Mouse (Mus musculus) lung, embryonic 15.5 days (tissue): ENCODE results near the gene Fbxo17. TPM values are rescaled to one million over a fixed set of nuclear protein-coding genes. Genes with fewer than 3 reads are reported as not detected.

Experiments
- ATAC-seq: fragments of 200-750 bp; cut with Nextera tagmentation; 2 replicates; pipeline ENCODE4 v1.8.0; 2017; ENCODE audit warnings: moderate number of reproducible peaks, borderline replicate concordance; ENCODE audit not compliant: low FRiP score, low TSS enrichment; ENCODE audit errors: extremely low read depth
- H3K27ac ChIP-seq: fragments of 300-500 bp; sonication (generic); 2 replicates; pipeline ENCODE4 v1.5.1; 2015; ENCODE audit warnings: moderate library complexity, mild to moderate bottlenecking, inconsistent platforms
- H3K27me3 ChIP-seq: fragments of 300-500 bp; sonication (generic); 2 replicates; pipeline ENCODE4 v1.6.1; 2015; ENCODE audit warnings: inconsistent platforms
- H3K36me3 ChIP-seq: fragments of 300-500 bp; sonication (generic); 2 replicates; pipeline ENCODE4 v1.6.1; 2015; ENCODE audit warnings: inconsistent platforms
- H3K4me1 ChIP-seq: fragments of 300-500 bp; sonication (generic); 2 replicates; pipeline ENCODE4 v1.6.1; 2015; ENCODE audit warnings: inconsistent platforms
- H3K4me2 ChIP-seq: fragments of 300-500 bp; sonication (generic); 2 replicates; pipeline ENCODE4 v1.6.1; 2015; ENCODE audit warnings: inconsistent platforms, mild to moderate bottlenecking, moderate library complexity
- H3K4me3 ChIP-seq: fragments of 300-500 bp; sonication (generic); 2 replicates; pipeline ENCODE4 v1.5.1; 2015; ENCODE audit warnings: mild to moderate bottlenecking, inconsistent platforms
- H3K9ac ChIP-seq: fragments of 300-500 bp; sonication (generic); 2 replicates; pipeline ENCODE4 v1.6.1; 2015; ENCODE audit warnings: inconsistent platforms
- H3K9me3 ChIP-seq: fragments of 300-500 bp; sonication (generic); 2 replicates; pipeline ENCODE4 v1.6.1; 2016; ENCODE audit warnings: inconsistent platforms
- WGBS: fragments of 180-500 bp; shearing (Covaris S2); methylation state at CpG from one replicate; pipeline ENCODE4 v1.1.7; 2015; 5-methylcytosine and 5-hydroxymethylcytosine counted together
- polyA plus RNA-seq: library from polyadenylated mRNA; unstranded; fragments of >200 nt; fragmentation: Nextera tagmentation; extraction: Ambion mirVana; gene quantifications from 2 replicates; pipeline ENCODE4 v1.2.1, GENCODE M21; 2015

Gene Fbxo17
- polyA plus RNA-seq, 1 experiment from 2014 or later, result 15.6 TPM

DNA sequence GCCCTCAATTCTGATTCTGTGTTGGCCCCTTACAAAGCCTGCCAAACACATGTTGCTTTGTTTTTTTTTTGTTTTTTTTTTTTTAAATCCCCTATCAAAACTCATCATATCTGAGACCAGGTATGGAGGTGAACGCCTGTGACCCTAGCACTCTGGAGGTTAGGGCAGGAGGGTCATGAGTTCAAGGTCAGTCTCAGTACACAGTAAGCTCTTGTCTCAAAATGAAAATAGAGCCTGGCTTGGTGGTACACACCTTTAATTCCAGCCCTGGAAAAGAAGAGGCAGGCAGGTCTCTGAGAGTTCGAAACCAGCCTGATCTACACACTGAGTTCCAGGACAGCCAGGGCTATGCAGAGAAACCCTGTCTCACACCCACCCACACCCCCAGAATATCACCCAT lies 3.0 kb downstream of the Fbxo17 start:
- H3K4me1 ChIP-seq, result peaks cover 2% of the 10 kb centered on the region
- no peaks in the 10 kb centered on the region for H3K27me3 ChIP-seq
- H3K9me3 ChIP-seq, result no peaks in the 10 kb centered on the region
- no peak overlapping the region for H3K27ac ChIP-seq
- WGBS, result 78% methylated on average over 2 of the region's 2 CpGs
- H3K9ac ChIP-seq, result no peak overlapping the region
- no peak overlapping the region for H3K4me2 ChIP-seq
- peaks cover 3% of the 10 kb centered on the region; the same call in 1 of the 2 replicates for H3K36me3 ChIP-seq
- no peak overlapping the region for H3K4me3 ChIP-seq
- no peak for ATAC-seq

DNA sequence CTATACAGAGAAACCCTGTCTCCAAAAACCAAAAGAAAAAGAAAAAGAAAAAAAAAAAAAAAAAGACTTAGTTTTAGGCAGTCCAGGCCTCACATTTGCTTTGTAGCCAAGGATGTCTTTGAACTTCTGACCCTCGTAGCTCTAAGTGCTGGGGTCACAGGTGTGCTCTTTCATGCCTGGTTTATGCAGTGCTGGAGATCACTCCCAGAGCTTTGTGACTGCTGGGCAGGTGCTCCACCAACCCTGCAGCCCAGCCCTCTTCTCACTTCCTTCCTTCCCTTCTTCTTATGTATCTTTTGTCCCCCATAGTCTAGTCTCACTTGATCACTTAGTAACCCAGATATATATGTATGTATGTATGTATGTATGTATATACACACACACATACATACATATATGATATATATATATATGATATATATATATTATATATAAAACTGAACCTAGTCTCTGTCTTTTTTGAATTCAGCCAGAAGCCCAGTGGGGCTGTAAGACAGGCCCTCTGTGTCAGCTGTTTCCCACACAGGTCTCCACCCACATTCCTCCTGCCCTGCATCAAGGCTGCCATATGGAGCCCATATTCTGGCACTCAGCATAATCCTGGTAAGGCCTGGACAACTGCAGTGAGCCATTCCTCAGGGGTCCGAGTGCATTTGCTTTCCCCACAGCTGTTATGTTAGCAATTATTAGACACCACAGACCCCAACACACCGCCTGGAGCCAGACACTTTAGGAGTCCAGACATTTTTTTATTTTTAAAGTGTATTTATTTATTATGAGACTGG lies 4.3 kb downstream of the Fbxo17 start:
- Histone ChIP-seq H3K27me3 (no peaks in the 10 kb centered on the region), H3K9me3 (no peaks in the 10 kb centered on the region), H3K27ac (peak overlapping the region; percentile 12; the same call in 1 of the 2 replicates), H3K4me2 (no peak overlapping the region), H3K36me3 (peaks cover 10% of the 10 kb centered on the region; the same call in 1 of the 2 replicates), H3K9ac (no peak overlapping the region), H3K4me1 (peaks cover 2% of the 10 kb centered on the region), H3K4me3 (no peak overlapping the region)
- 47% methylated on average over 3 of the region's 3 CpGs for WGBS
- peak; percentile 74 for ATAC-seq

GRCm38 (mm10) chr7:28722079-28722478 lies 5.5 kb downstream of the Fbxo17 start:
- no peak overlapping the region for H3K27ac ChIP-seq

DNA sequence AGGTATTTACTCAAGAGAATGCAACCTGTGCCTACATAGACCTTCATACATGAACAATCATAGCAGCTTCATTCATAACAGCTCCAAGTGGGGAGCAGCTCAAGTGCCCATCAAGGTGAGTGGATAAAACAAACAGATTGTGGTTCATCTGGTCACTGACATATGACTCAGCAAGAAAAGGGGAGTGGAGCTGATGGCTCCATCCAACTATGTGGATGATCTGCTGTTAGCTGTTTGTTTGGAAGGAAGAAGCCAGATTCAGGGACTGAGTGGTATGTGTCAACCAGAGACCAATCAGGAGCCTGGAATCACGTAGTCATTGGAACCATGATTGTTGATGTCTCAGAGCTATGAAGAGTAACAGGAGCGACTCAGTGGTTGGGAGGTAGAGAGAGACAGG lies 8.0 kb downstream of the Fbxo17 start:
- H3K9ac ChIP-seq, result no peak overlapping the region
- peaks cover 10% of the 10 kb centered on the region; the same call in 1 of the 2 replicates for H3K36me3 ChIP-seq
- 0 out of 2 replicates have a peak, but pooled peaks cover 3% of the 10 kb centered on the region for H3K4me1 ChIP-seq
- no peak overlapping the region for H3K27ac ChIP-seq
- 93% methylated on average over 2 of the region's 2 CpGs for WGBS
- H3K9me3 ChIP-seq, result no peaks in the 10 kb centered on the region
- no peak overlapping the region for H3K4me2 ChIP-seq
- no peak for ATAC-seq
- H3K4me3 ChIP-seq, result no peak overlapping the region
- no peaks in the 10 kb centered on the region for H3K27me3 ChIP-seq

More at GRCm38 (mm10) chr7:28722079-28722478, 5.5 kb downstream of the Fbxo17 start:
- WGBS, result 86% methylated on average over 7 of the region's 7 CpGs
- no peak for ATAC-seq
- Histone ChIP-seq H3K4me2 (no peak overlapping the region), H3K27me3 (no peaks in the 10 kb centered on the region), H3K4me1 (peaks cover 5% of the 10 kb centered on the region), H3K9ac (no peak overlapping the region), H3K4me3 (no peak overlapping the region), H3K36me3 (peaks cover 10% of the 10 kb centered on the region; the same call in 1 of the 2 replicates), H3K9me3 (no peaks in the 10 kb centered on the region)

- H3K27me3 ChIP-seq, result no peaks in the 10 kb centered on the region
- H3K36me3 ChIP-seq, result peaks cover 20% of the 10 kb centered on the region; the same call in 1 of the 2 replicates
- H3K4me2 ChIP-seq, result no peak overlapping the region
- no peak overlapping the region for H3K27ac ChIP-seq
- H3K4me1 ChIP-seq, result 0 out of 2 replicates have a peak, but pooled peaks cover 3% of the 10 kb centered on the region
- no peak overlapping the region for H3K9ac ChIP-seq
- H3K4me3 ChIP-seq, result no peak overlapping the region
- 0 out of 2 replicates have a peak, but pooled peaks have one; percentile 60 for ATAC-seq
- WGBS, result 11% methylated on average over 14 of the region's 14 CpGs
- no peaks in the 10 kb centered on the region for H3K9me3 ChIP-seq
Observed at GRCm38 (mm10) chr7:28726600-28726999, 10.0 kb downstream of the Fbxo17 start.

GRCm38 (mm10) chr7:28727649-28728340 lies 11.2 kb downstream of the Fbxo17 start:
- peaks cover 20% of the 10 kb centered on the region; the same call in 1 of the 2 replicates for H3K36me3 ChIP-seq
- peaks cover 9% of the 10 kb centered on the region for H3K4me1 ChIP-seq
- 57% methylated on average over 10 of the region's 10 CpGs for WGBS
- H3K27ac ChIP-seq, result no peak overlapping the region
- H3K9ac ChIP-seq, result no peak overlapping the region
- no peak for ATAC-seq
- H3K4me2 ChIP-seq, result no peak overlapping the region
- no peaks in the 10 kb centered on the region for H3K9me3 ChIP-seq
- H3K27me3 ChIP-seq, result no peaks in the 10 kb centered on the region
- H3K4me3 ChIP-seq, result no peak overlapping the region

DNA sequence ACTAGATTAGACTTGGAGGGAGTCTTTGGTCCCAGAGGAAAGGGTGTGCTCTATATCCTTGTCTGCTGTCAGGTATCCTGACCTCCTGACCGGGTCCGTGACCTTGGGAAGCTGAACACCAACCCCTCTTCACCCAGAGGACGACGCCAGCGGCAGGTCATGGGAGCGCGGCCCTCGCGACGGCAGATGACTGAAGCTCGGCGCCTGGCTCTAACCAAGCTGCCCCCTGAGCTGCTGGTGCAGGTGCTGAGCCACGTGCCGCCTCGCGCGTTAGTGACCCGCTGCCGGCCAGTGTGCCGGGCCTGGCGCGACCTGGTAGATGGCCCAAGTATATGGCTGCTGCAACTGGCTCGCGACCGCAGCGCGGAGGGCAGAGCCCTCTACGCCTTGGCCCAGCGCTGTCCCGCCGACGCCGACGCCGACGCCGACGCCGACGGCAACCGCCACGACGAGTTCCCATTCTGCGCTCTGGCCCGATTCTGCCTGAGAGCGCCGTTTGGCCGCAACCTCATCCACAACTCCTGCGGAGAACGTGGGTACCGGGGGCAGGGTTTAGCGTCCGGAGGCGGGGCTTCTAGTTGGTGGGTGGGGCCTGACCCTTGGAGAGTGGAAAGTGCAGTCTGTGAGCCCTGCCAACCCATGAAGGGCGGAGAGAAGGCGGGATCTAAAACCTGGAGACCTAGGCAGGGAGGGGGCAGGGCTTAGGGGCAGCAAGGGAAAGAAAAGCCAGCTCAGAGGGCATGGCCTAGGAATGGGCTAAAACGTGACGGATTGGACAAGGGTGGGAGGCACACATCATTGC lies 15.9 kb downstream of the Fbxo17 start:
- H3K27me3 ChIP-seq, result no peaks in the 10 kb centered on the region
- peaks cover 24% of the 10 kb centered on the region; the same call in 1 of the 2 replicates for H3K36me3 ChIP-seq
- H3K4me2 ChIP-seq, result peak overlapping the region; percentile 65
- H3K9ac ChIP-seq, result peak overlapping the region; percentile 20
- no peak overlapping the region for H3K27ac ChIP-seq
- no peaks in the 10 kb centered on the region for H3K9me3 ChIP-seq
- H3K4me1 ChIP-seq, result peaks cover 17% of the 10 kb centered on the region
- 4% methylated on average over 53 of the region's 58 CpGs for whole genome bisulfite sequencing
- peak; percentile 85 for ATAC-seq
- peak overlapping the region; percentile 38 for H3K4me3 ChIP-seq

- Histone ChIP-seq H3K9ac (no peak overlapping the region; the same call in 1 of the 2 replicates), H3K27ac (no peak overlapping the region), H3K4me3 (peak overlapping the region; percentile 38)
Observed at GRCm38 (mm10) chr7:28733211-28733610, 16.6 kb downstream of the Fbxo17 start.

GRCm38 (mm10) chr7:28735701-28736100 lies 19.1 kb downstream of the Fbxo17 start:
- H3K27ac ChIP-seq, result no peak overlapping the region
- no peak overlapping the region for H3K4me3 ChIP-seq
- H3K27me3 ChIP-seq, result no peaks in the 10 kb centered on the region
- H3K4me2 ChIP-seq, result no peak overlapping the region
- no peaks in the 10 kb centered on the region for H3K9me3 ChIP-seq
- WGBS, result 75% methylated on average over 6 of the region's 6 CpGs
- H3K36me3 ChIP-seq, result peaks cover 41% of the 10 kb centered on the region
- ATAC-seq, result no peak
- no peak overlapping the region for H3K9ac ChIP-seq
- H3K4me1 ChIP-seq, result peaks cover 19% of the 10 kb centered on the region

More at GRCm38 (mm10) chr7:28733211-28733610, 16.6 kb downstream of the Fbxo17 start:
- Histone ChIP-seq H3K36me3 (peaks cover 30% of the 10 kb centered on the region), H3K4me2 (peak overlapping the region; percentile 65), H3K9me3 (no peaks in the 10 kb centered on the region), H3K4me1 (peaks cover 17% of the 10 kb centered on the region), H3K27me3 (no peaks in the 10 kb centered on the region)
- 19% methylated on average over 11 of the region's 11 CpGs for WGBS
- ATAC-seq, result 0 out of 2 replicates have a peak, but pooled peaks have one; percentile 12

- peaks cover 33% of the 10 kb centered on the region for H3K36me3 ChIP-seq
- 93% methylated on average over 21 of the region's 21 CpGs for WGBS
- H3K4me1 ChIP-seq, result peaks cover 17% of the 10 kb centered on the region
- ATAC-seq, result no peak
- no peak overlapping the region for H3K27ac ChIP-seq
- H3K9ac ChIP-seq, result no peak overlapping the region
- H3K4me2 ChIP-seq, result no peak overlapping the region
- no peaks in the 10 kb centered on the region for H3K27me3 ChIP-seq
- H3K9me3 ChIP-seq, result no peaks in the 10 kb centered on the region
- H3K4me3 ChIP-seq, result no peak overlapping the region
Observed at GRCm38 (mm10) chr7:28739829-28740228, 23.2 kb downstream of the Fbxo17 start.

DNA sequence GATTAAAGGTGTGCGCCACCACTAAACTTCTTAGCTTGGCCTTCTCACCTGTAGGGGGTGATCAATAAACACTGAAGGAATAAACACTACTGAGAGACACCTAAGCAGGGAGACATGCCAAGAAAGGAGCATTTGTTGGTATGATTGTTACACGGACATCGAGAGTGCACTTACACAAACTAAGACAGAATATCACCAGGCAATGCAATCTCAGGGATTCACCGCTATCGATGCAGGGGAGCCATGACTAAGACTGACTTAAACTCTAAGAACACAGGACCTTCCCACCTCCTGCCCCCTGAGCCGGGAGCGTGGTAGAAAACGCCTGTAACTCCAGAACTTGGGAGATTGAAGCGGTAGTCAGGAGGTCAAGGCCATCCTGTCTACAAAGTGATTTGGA lies 24.3 kb downstream of the Fbxo17 start:
- WGBS, result 27% methylated on average over 9 of the region's 9 CpGs
- no peak for ATAC-seq
- Histone ChIP-seq H3K4me2 (peak overlapping the region; percentile 77), H3K27me3 (no peaks in the 10 kb centered on the region), H3K4me3 (peak overlapping the region; percentile 79), H3K9me3 (no peaks in the 10 kb centered on the region), H3K36me3 (peaks cover 33% of the 10 kb centered on the region), H3K4me1 (peaks cover 17% of the 10 kb centered on the region), H3K27ac (peak overlapping the region; percentile 37; the same call in 1 of the 2 replicates), H3K9ac (peak overlapping the region; percentile 82)
